Mouse (Mus musculus) liver, adult 2 months (tissue): ENCODE results near the gene Fgfr2. TPM values are rescaled to one million over a fixed set of nuclear protein-coding genes. Genes with fewer than 3 reads are reported as not detected.

Source experiments
- DNase-seq: peaks from one replicate; pipeline ENCODE4 v3.0.0-alpha.2; 2011; ENCODE audit warnings: low read depth, low spot score; ENCODE audit errors: extremely low read depth
- H3K27ac ChIP-seq: fragments of 200-500 bp; replicated peaks from 2 replicates; pipeline ENCODE4 v1.5.1; 2012; ENCODE audit warnings: low read depth, mild to moderate bottlenecking, control low read depth, inconsistent platforms, low read length; ENCODE audit not compliant: insufficient read depth
- H3K27me3 ChIP-seq: fragments of 200-500 bp; 2 replicates; pipeline ENCODE4 v1.6.1; 2012; ENCODE audit warnings: mild to moderate bottlenecking, moderate library complexity, low read length, inconsistent platforms; ENCODE audit not compliant: control insufficient read depth, insufficient read depth
- H3K36me3 ChIP-seq: fragments of 200-500 bp; 2 replicates; pipeline ENCODE4 v1.6.1; 2012; ENCODE audit warnings: low read length, inconsistent platforms; ENCODE audit not compliant: control insufficient read depth, insufficient read depth
- H3K4me1 ChIP-seq: fragments of 200-500 bp; 2 replicates; pipeline ENCODE4 v1.6.1; 2011; ENCODE audit warnings: low read length; ENCODE audit not compliant: control insufficient read depth, insufficient read depth
- H3K4me3 ChIP-seq: fragments of 200-500 bp; 2 replicates; pipeline ENCODE4 v1.5.1; 2011; ENCODE audit warnings: low read depth, mild to moderate bottlenecking, control low read depth, low read length, moderate library complexity; ENCODE audit not compliant: insufficient read depth
- H3K79me2 ChIP-seq: fragments of 200-500 bp; 2 replicates; pipeline ENCODE4 v1.6.1; 2012; ENCODE audit warnings: inconsistent platforms, mild to moderate bottlenecking, low read length, moderate library complexity; ENCODE audit not compliant: control insufficient read depth, insufficient read depth
- H3K9ac ChIP-seq: fragments of 200-500 bp; 2 replicates; pipeline ENCODE4 v1.6.1; 2012; ENCODE audit warnings: low read depth, mild to moderate bottlenecking, control low read depth, inconsistent platforms, low read length
- CTCF ChIP-seq: fragments of 200-500 bp; IDR thresholded peaks from 2 replicates; pipeline ENCODE4 v1.5.1; 2011; ENCODE audit warnings: low read depth, low read length, control low read depth
- POLR2A ChIP-seq: fragments of 200-500 bp; IDR thresholded peaks from 2 replicates; pipeline ENCODE4 v1.6.1; 2011; ENCODE audit warnings: low read length, control low read depth; ENCODE audit not compliant: insufficient read depth; ENCODE audit errors: extremely low read depth
- WGBS: fragments of 180-500 bp; shearing (Covaris S2); methylation state at CpG from one replicate; pipeline ENCODE4 v1.1.7; 2018; 5-methylcytosine and 5-hydroxymethylcytosine counted together
- polyA plus RNA-seq: library from polyadenylated mRNA; depleted of rRNA; stranded (reverse); fragments of >200 nt; gene quantifications from 2 replicates; pipeline ENCODE4 v1.2.3, GENCODE M21; 2012
- total RNA-seq: library from RNA; depleted of rRNA; stranded (reverse); fragments of >200 nt; gene quantifications from 2 replicates; pipeline ENCODE4 v1.2.3, GENCODE M21; 2014

Gene Fgfr2
- total and polyA plus RNA-seq, 2 experiments = 16.7 to 35.2 TPM

- H3K4me3 ChIP-seq = no peak overlapping the region
- H3K79me2 ChIP-seq = peaks cover 3% of the 10 kb centered on the region; the same call in 1 of the 2 replicates
- TF ChIP-seq POLR2A = no peak
- TF ChIP-seq CTCF = no peak
- no peak overlapping the region for H3K9ac ChIP-seq
- no peaks in the 10 kb centered on the region for H3K36me3 ChIP-seq
- peaks cover 10% of the 10 kb centered on the region; the same call in 1 of the 2 replicates for H3K4me1 ChIP-seq
- no peaks in the 10 kb centered on the region for H3K27me3 ChIP-seq
- 0 out of 2 replicates have a peak overlapping the region, but pooled peaks have one; percentile 18 for H3K27ac ChIP-seq
- WGBS = 41% methylated on average over 5 of the region's 5 CpGs
- DNase-seq = no peak
Measured at GRCm38 (mm10) chr7:132308537-132309191, 814.5 kb downstream of the Fgfr2 start.

GRCm38 (mm10) chr7:132307722-132308271, 815.4 kb downstream of the Fgfr2 start:
- Histone ChIP-seq H3K4me3 (no peak overlapping the region), H3K79me2 (peaks cover 3% of the 10 kb centered on the region; the same call in 1 of the 2 replicates), H3K27ac (no peak overlapping the region), H3K27me3 (no peaks in the 10 kb centered on the region), H3K36me3 (no peaks in the 10 kb centered on the region), H3K4me1 (peaks cover 10% of the 10 kb centered on the region; the same call in 1 of the 2 replicates), H3K9ac (no peak overlapping the region)
- WGBS = 62% methylated on average over 6 of the region's 6 CpGs
- TF ChIP-seq CTCF (no peak), POLR2A (no peak)
- DNase-seq = peak; percentile 49

GRCm38 (mm10) chr7:132306671-132307412, 816.3 kb downstream of the Fgfr2 start:
- Histone ChIP-seq H3K27ac (no peak overlapping the region), H3K9ac (no peak overlapping the region), H3K79me2 (0 out of 2 replicates have a peak, but pooled peaks cover 3% of the 10 kb centered on the region), H3K4me3 (no peak overlapping the region), H3K36me3 (no peaks in the 10 kb centered on the region), H3K27me3 (no peaks in the 10 kb centered on the region), H3K4me1 (peaks cover 10% of the 10 kb centered on the region; the same call in 1 of the 2 replicates)
- WGBS = 92% methylated on average over 8 of the region's 8 CpGs
- TF ChIP-seq CTCF = no peak
- no peak for TF ChIP-seq POLR2A
- DNase-seq = no peak

GRCm38 (mm10) chr7:132305492-132306375, 817.4 kb downstream of the Fgfr2 start:
- no peak for DNase-seq
- 0 out of 2 replicates have a peak, but pooled peaks cover 3% of the 10 kb centered on the region for H3K79me2 ChIP-seq
- no peaks in the 10 kb centered on the region for H3K36me3 ChIP-seq
- no peak overlapping the region for H3K4me3 ChIP-seq
- WGBS = 81% methylated on average over 5 of the region's 5 CpGs
- H3K4me1 ChIP-seq = peaks cover 13% of the 10 kb centered on the region; the same call in 1 of the 2 replicates
- TF ChIP-seq POLR2A (no peak), CTCF (no peak)
- H3K9ac ChIP-seq = no peak overlapping the region
- no peaks in the 10 kb centered on the region for H3K27me3 ChIP-seq
- no peak overlapping the region for H3K27ac ChIP-seq

GRCm38 (mm10) chr7:132304424-132305085, 818.6 kb downstream of the Fgfr2 start:
- no peak for DNase-seq
- Histone ChIP-seq H3K27me3 (no peaks in the 10 kb centered on the region), H3K27ac (no peak overlapping the region), H3K79me2 (peaks cover 3% of the 10 kb centered on the region; the same call in 1 of the 2 replicates), H3K36me3 (no peaks in the 10 kb centered on the region), H3K4me3 (no peak overlapping the region), H3K9ac (no peak overlapping the region), H3K4me1 (peaks cover 15% of the 10 kb centered on the region; the same call in 1 of the 2 replicates)
- no peak for TF ChIP-seq POLR2A
- TF ChIP-seq CTCF = no peak
- WGBS = 68% methylated on average over 8 of the region's 8 CpGs
